Mouse (Mus musculus) activated CD4-positive, CD25-positive, alpha-beta regulatory T cell, adult 4 months (primary cell): ENCODE results near the gene Ppp1r37. TPM values are rescaled to one million over a fixed set of nuclear protein-coding genes. Genes with fewer than 3 reads are reported as not detected.

Source experiments
- ATAC-seq: one replicate; pipeline ENCODE4 v1.8.0; 2017
- polyA plus RNA-seq, 2 experiments: library from polyadenylated mRNA; unstranded; fragments of 100-300 nt; shearing (Covaris generic); gene quantifications; one replicate each; pipeline ENCODE4 v1.2.1; 2017

The Ppp1r37 gene
- polyA plus RNA-seq, 2 experiments from 2014 or later: 3.2 TPM

GRCm38 (mm10) chr7:19500420-19501363 lies 62.2 kb downstream of the Ppp1r37 start:
- ATAC-seq: no peak

GRCm38 (mm10) chr7:19498326-19498725 lies 64.5 kb downstream of the Ppp1r37 start:
- ATAC-seq: no peak

- ATAC-seq: no peak
Measured at GRCm38 (mm10) chr7:19496214-19496555, 66.7 kb downstream of the Ppp1r37 start.

GRCm38 (mm10) chr7:19495521-19496213 lies 67.2 kb downstream of the Ppp1r37 start:
- no peak for ATAC-seq

GRCm38 (mm10) chr7:19494751-19495474 lies 68.0 kb downstream of the Ppp1r37 start:
- ATAC-seq: no peak

GRCm38 (mm10) chr7:19491731-19492130 lies 71.1 kb downstream of the Ppp1r37 start:
- no peak for ATAC-seq

- ATAC-seq: no peak
Measured at GRCm38 (mm10) chr7:19489525-19489924, 73.4 kb downstream of the Ppp1r37 start.

- no peak for ATAC-seq
Measured at GRCm38 (mm10) chr7:19486549-19486948, 76.3 kb downstream of the Ppp1r37 start.

- ATAC-seq: no peak
Measured at GRCm38 (mm10) chr7:19485488-19485887, 77.4 kb downstream of the Ppp1r37 start.

GRCm38 (mm10) chr7:19483281-19483680 lies 79.6 kb downstream of the Ppp1r37 start:
- no peak for ATAC-seq

Other genes starting within 250 kb of the Ppp1r37 start
- gene Ercc1, start 218.3 kb downstream of the Ppp1r37 start, polyA plus RNA-seq: 10 to 100 TPM; 61.1 to 72.3 TPM
- 10 to 100 TPM; 19.4 to 20.2 TPM for gene Cd3eap, start 203.6 kb downstream of the Ppp1r37 start, polyA plus RNA-seq
- under 1 TPM in 1 of 2 experiments, not detected in 1; 0.17 TPM for gene Ppp1r13l, start 203.3 kb downstream of the Ppp1r37 start, polyA plus RNA-seq
- gene Ercc2, start 181.1 kb downstream of the Ppp1r37 start, polyA plus RNA-seq: 10 to 100 TPM in 1 of 2 experiments, 1 to 10 TPM in 1; 4.7 to 10.8 TPM
- 1 to 10 TPM; 3.1 to 6.0 TPM for gene Klc3, start 159.0 kb downstream of the Ppp1r37 start, polyA plus RNA-seq
- under 1 TPM in 1 of 2 experiments, not detected in 1; 0.34 TPM for gene Ckm, start 158.3 kb downstream of the Ppp1r37 start, polyA plus RNA-seq
- 1 to 10 TPM; 1.2 to 2.7 TPM for gene Mark4, start 104.3 kb downstream of the Ppp1r37 start, polyA plus RNA-seq
- not detected for gene Exoc3l2, start 99.7 kb downstream of the Ppp1r37 start, polyA plus RNA-seq
- under 1 TPM; 0.90 to 0.91 TPM for gene Bloc1s3, start 54.7 kb downstream of the Ppp1r37 start, polyA plus RNA-seq
- gene Trappc6a, start 54.7 kb downstream of the Ppp1r37 start, polyA plus RNA-seq: 10 to 100 TPM; 38.7 to 44.6 TPM
- gene Nkpd1, start 45.2 kb downstream of the Ppp1r37 start, polyA plus RNA-seq: not detected
- gene Zfp296, start 14.2 kb upstream of the Ppp1r37 start, polyA plus RNA-seq: 1 to 10 TPM in 1 of 2 experiments, under 1 TPM in 1; 0.46 to 2.3 TPM
- gene Gemin7, start 14.5 kb upstream of the Ppp1r37 start, polyA plus RNA-seq: 10 to 100 TPM; 88.3 to 91.8 TPM
- 1 to 10 TPM; 8.4 to 9.7 TPM for gene Clasrp, start 41.4 kb upstream of the Ppp1r37 start, polyA plus RNA-seq
- 10 to 100 TPM; 12.6 to 14.5 TPM for gene Relb, start 66.4 kb upstream of the Ppp1r37 start, polyA plus RNA-seq
- 10 to 100 TPM; 35.4 to 40.9 TPM for gene Clptm1, start 102.0 kb upstream of the Ppp1r37 start, polyA plus RNA-seq
- gene Apoc2, start 114.9 kb upstream of the Ppp1r37 start, polyA plus RNA-seq: not detected
- not detected for gene Gm44805, start 118.3 kb upstream of the Ppp1r37 start, polyA plus RNA-seq
- under 1 TPM in 1 of 2 experiments, not detected in 1; 0.44 TPM for gene Apoc4, start 118.4 kb upstream of the Ppp1r37 start, polyA plus RNA-seq
- gene Apoc1, start 129.6 kb upstream of the Ppp1r37 start, polyA plus RNA-seq: not detected
- gene Apoe, start 136.1 kb upstream of the Ppp1r37 start, polyA plus RNA-seq: 10 to 100 TPM in 1 of 2 experiments, 1 to 10 TPM in 1; 4.1 to 16.0 TPM
- gene Tomm40, start 152.4 kb upstream of the Ppp1r37 start, polyA plus RNA-seq: 10 to 100 TPM in 1 of 2 experiments, 1 to 10 TPM in 1; 5.7 to 11.7 TPM
- gene Nectin2, start 187.4 kb upstream of the Ppp1r37 start, polyA plus RNA-seq: under 1 TPM in 1 of 2 experiments, not detected in 1; 0.56 TPM
- gene Bcam, start 207.9 kb upstream of the Ppp1r37 start, polyA plus RNA-seq: 1 to 10 TPM; 1.4 to 1.6 TPM
- gene Cblc, start 233.7 kb upstream of the Ppp1r37 start, polyA plus RNA-seq: not detected